Mouse (Mus musculus): ENCODE results near the gene E030018B13Rik.

E030018B13Rik gene

DNA sequence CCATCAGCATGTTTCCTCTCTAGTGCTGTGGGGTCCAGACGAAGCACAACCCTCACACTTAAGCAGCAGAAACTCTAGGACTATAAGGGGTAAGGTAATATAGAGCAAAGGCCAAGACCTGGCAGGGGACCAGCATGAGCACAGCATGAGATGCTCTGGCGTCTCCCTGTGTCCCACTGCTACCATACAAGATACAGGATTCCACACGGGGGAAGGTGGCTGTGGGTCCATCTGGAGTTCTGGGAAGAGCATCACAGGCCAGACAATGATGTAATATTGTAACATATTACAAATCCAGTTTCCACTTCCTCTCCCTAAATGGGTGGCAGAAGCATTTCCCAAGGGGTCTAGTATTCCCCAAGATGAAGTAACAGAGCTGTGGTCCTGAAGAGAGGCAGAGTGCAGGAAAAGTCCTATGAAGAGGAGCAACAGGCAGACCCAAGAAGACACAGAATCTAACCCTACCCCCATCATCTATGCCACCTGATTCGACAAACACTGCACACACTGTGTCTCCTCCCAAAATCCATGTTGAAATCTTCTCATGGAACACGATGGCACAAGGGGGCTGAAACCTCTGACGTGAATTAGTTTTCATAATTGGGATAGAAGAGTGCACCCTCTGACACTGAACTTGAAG lies at the start of gene E030018B13Rik:
Gene E030018B13Rik (plus strand): TSS at position 590 of the 640 bp plus-strand sequence.
- DNase-seq: peak; percentile 76

DNA sequence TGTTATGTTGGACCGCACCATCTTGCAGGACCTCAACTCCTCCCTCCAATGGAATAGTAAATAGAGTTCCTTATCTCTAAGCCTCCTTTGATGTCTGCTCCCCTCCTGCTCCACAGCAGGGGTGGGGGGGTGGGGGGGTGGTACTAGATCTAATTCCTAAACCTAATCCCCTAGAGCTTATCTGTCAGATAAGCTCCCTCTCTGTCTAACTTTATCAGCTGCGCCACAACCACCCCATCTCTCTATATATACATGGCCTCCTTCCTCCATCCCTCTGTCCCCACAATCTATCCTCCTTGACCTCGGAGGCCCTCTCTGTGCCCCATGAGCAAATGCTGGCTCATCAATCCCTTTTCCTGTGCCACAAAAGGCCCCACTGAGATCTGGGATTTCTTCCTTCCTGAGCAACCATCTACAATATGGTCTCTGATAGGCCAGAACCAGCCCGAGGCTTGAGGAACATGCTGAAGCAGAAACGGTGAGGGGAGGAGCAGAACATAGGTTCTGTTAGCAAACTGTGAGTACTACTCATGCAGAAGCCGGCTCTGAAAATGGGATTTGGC lies 48.2 kb upstream of the E030018B13Rik start:
- no peak for DNase-seq

DNA sequence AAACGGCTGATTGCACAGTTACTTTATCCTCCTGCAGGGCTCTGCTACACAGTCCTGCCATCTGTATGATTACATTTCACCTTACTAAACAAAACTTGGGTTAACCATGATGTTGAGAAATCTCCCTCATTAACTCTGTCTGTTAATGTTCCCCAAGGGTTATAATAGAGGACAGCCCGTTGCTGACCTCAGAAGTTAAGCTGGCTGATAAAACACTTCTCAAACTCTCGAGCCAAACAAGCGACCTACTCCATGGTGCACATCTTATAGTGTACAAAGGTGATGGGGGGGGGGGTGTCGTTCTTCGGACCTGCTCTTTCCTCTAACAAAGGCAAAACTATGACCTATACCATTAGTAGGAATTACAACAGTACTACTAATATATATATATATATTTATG lies 45.0 kb upstream of the E030018B13Rik start:
- DNase-seq: no peak

DNA sequence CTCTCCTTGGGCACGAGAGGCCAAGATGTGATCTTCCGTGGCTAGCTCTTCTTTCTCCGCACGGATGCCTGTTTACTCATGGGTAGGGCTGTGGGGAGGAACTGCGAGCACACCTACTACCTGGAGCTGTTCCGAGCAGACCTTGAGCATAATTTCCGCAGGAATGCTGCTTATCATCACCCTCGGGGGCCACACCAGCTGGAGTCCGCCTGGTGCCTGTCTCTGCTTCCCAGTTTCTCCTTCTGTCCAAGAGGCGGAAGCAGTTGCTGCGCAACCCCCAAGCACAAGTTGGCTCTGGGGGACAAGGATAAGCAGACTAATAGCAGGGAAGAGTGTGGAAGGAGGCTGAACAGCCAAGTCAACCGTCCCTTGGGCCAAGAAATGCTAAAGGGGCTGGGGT lies 42.8 kb upstream of the E030018B13Rik start:
- no peak for DNase-seq

DNA sequence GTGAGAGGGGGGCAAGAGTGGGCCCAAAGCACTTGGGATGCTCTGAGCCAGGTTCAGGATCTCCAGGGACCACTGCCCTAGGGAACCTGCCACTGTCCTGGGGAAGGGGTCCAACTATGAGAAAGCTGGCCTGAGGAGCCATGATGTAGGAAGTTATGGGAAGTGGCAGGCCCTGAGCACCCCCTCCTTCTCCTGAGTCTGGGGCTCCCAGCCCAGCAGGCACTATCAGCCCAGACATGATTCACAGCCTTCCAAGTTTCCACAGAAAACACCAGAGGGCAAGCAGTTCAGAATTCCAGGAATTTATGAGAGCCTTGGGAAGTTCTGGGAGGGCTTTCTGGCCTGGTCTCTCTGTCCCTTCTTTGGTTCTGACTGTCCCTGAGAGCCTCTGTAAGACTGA lies 41.0 kb upstream of the E030018B13Rik start:
- no peak for DNase-seq

DNA sequence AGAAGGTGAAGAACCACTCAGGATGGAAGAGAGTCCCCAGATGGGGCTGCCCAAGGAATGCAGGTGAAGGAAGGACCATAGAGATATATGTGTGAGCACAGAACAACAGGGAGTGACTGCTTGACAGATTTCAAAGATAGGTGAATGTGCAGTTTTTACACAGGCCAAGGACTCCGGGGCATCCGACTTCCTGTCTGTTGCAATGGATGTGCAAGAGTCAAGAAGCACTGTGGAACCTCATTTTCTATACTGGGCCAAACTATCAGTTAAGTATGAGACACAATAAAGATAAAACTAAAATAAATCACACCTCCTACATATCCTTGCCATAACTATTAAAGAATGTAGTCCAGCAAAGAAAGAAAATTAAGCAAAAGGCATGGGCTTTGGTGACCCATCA lies 40.0 kb upstream of the E030018B13Rik start:
- DNase-seq: no peak

DNA sequence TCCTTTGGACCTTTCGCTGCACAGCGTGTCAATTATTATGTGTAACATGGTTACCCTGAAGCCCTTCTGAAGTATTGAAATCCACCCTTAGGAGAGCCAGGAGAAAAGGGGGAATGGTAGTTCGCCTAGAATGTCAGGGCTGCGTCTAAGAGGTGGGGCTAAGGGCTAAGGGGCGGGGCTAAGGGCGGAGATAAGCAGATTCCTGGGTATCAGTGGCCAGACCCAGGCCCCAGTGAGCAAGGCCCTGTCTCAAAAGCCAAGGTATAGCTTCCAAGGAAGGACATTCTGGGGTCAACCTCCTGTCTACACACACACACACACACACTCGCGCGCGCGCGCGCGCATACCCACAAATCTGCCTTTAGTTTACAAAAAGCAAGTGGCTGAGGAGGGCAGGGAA lies 39.0 kb upstream of the E030018B13Rik start:
- DNase-seq: no peak

DNA sequence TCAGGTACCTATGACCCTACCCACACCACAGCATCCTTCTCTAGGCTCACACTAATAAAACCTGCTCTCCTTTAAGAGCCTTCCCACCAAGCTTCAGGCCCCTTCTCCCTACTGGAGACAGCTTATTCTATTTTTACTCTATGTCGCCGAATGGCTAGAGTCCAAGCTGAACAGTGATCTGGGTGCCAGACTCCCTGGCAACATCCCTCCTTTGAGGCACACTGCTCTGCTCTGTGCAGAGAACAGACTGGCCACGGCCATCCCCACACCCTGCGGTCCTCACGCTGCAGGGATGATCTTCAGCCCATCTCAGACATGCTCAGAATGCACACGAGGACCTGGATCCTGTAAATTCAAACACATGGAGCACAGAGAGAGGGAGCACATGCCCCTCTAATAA lies 37.1 kb upstream of the E030018B13Rik start:
- DNase-seq: peak; percentile 70

DNA sequence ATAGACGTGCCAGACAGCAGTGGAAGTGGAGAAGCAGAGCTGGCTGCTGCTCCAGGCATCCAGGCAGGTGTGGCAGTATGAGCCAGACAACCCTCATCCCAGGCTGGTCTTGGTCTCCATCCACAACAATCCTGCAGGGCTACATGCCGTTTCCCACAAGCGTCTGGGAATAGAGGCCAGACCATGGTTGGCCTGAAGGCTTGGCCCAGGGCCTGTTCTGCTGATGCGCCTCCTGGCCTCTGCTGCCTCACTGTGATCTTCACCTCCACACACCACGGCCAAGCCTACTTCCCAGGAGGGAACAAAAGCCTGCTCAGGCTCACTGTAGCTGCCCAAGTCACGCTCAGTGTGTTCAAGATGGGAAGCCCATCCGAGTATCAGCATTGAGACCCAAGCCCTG lies 33.9 kb upstream of the E030018B13Rik start:
- peak; percentile 82 for DNase-seq

DNA sequence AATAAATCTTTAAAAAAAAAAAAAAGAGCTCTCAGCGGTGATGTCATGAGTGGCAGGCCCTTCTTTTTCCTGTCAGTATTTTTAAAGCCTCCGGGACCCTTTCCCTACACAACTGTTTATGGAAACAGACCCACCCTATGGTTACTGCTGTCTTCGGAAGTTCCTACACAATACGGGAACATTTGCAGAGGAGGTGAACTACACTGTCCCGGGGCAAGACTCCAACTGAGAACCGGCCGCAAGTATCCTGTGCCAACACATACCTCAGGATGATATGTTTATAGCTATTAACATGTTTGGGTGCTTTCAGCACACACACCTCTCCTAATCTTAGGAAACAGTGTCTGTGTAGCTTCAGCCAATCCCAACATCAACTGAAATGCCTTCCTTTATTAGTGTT lies 31.6 kb upstream of the E030018B13Rik start:
- DNase-seq: no peak

DNA sequence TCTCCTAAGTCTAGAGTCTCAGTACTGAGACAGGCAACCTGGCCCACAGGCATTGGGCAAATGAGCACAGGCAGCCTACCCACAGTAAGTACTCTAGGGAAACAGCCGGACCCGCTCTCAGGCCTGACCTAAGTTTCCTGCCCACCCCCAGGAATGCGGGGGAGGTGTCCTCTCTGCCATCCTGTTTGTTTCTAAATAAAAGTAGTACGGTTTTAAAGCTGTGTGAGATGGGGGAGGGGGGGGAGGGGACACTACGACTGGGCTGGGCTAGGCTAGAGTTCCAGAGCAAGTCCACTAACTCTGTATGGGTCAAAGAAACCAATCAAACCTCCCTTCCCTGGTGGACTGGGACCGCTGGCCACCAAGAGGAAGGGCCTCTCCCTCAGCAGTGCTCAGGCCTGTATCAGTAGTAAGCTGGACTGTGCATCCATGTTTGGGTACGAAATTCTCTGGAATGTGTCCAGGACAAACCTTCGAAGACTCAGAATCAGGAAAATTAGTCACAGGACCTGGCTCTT lies 29.6 kb upstream of the E030018B13Rik start:
- no peak for DNase-seq

DNA sequence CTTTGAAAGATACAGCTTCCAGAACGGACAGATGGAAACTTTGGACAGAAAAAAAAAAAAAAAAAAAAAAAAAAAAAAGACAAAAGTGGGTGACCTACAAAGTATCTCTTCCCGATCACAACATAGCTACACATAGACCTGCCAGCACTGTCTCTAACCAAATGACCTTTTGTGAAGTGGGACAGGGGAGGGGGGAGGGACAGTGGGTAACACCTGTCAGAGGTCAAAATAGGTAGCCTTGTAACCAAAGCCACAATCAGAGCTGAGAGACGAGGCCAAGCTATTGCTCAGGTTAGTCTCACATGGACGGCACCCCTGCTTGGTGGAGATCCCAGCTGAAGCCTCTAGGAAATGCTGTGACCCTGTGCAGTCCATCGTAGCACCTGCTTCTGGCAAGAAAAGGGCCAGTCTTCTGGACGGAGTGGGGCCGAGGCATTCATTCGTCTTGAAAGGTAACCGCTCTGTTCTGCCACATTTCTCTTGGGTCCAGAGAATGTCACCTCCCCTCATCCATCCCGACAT lies 29.0 kb upstream of the E030018B13Rik start:
- DNase-seq: no peak

DNA sequence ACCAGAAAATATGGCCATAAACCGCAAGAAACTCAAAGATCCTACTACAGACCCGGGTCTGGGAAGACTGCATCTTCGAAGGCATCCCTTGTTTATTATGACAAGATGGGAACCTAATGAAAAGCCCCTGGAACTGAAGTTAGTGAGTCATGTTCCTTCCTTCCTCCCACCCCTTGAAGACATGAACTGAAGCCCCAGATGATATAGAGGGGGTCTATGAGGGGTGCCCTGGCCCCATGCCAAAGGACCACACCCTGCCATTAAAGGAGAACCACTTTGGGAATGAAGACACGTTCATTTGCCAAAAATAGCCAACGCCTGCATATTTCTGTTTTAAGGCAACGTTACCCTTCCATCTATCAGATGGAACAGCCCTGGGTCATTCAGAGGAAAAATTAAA lies 28.0 kb upstream of the E030018B13Rik start:
- no peak for DNase-seq

DNA sequence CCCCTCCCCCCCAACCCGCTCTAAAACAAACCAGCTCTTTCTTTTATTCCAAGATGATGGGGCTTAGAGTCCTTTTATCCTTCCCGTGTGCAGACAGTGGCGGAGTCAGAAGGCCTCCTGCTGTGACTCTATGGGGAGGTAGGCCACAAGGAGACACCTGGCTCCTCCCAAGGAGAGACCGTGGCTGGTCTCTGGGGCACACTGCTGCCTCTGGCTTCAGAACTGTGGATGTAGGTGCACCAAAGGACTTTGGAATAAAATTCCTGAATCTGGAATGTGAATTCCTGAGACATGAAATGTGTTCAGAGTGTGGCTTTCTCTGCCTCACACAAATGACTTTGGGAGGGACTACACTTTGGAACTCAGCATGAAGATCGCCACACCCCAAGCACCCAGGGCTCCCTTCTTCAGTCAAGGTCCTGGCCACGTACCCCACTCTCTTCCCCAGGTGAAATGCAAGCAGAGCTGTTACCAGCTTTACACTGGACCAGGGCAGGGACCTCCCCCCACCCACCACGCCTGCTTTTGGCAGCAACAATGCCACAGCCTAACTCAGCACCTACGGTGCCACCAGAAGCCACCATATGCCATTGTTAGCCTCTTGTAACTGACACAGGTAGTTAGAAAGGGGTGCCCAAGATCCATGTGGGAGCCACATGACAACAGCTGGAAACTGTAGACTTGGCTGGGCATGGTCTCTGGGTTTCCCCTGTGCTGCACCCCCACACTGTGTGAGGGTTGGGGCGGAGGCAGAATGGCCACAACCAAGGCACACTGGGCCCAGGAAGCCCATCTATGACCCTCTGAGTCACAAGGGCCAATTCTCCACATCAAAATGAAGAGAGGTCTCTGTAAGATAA lies 27.3 kb upstream of the E030018B13Rik start:
- DNase-seq: peak; percentile 50

DNA sequence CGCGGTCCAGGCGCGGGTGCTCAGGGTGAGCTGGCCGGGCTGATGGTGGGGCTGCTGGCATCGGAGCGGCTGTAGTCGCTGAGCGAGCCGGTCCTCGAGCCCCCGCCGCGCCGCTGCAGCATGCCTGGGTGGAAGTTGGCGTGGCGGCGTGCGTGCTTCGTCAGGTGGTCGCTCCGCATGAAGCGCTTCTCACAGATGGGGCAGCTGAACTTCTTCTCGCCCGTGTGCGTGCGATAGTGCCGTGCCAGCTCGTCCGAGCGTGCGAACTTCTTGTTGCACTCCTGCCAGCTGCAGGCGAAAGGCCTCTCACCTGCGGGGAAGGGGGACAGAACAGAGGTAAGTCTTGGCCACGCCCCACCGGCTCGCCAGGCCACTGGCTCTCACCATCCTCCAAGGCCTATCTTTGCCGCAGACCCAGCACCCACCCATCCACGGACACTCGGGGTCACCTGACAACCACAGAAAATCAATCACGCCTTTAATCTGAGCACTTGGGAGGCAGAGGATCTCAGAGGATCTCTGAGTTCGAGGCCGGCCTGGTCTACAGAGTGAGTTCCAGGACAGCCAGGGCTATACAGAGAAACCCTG lies 25.1 kb upstream of the E030018B13Rik start:
- peak; percentile 60 for DNase-seq

DNA sequence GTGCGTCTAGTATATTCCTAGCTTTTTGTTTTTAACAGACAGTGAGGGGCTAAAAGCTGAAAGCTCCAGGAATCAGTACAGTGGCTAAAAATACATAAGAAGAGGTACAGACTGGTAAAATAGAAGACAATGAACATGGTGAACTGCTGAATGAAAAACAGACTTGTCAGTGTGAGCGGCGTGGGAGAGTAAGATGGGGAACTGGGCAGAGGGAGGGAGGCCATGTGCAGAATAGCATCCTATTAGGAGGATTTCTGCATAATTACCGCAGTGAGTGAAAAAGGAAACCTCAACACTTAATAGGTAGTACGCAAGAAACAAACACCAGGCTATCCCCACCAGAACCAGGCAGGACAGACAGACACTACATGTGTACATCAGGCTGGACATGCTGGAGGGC lies 23.5 kb upstream of the E030018B13Rik start:
- DNase-seq: no peak

DNA sequence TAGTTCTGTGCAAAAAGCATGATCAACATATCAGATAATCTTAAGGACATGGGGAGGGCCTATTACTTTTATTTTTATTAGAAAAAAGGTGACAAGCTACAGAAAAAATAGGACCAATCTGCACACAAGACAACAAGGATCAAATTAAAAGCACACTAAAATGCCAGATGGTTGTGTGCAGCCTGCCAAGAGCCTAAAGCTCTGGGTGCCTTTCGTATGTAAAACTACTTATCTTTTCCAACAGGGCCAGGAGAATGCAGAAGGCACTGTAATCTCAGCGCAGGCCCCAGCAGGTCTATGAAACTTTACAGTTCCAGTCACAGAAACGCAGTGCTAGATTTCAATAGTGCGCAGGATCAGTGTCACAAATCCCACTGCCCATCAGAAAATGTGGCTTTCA lies 22.9 kb upstream of the E030018B13Rik start:
- no peak for DNase-seq

DNA sequence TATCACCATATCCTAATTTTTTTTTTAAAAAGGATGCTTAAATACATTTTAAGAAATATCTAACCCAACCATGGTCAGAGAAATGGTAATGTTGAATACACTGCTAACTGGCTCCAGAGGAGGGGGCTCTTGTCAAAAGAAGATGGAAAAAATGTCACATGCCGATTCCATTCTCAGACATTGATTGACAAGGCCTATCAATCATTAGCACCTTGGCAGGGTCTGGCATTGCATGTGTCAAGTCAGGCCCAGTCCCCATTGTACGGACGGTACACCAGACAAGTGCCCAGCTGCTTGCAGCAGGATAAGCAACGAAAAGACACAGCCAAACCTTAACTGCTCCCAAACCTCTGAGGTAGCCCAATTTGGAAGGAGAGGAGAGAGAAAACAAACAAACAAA lies 22.0 kb upstream of the E030018B13Rik start:
- DNase-seq: no peak

DNA sequence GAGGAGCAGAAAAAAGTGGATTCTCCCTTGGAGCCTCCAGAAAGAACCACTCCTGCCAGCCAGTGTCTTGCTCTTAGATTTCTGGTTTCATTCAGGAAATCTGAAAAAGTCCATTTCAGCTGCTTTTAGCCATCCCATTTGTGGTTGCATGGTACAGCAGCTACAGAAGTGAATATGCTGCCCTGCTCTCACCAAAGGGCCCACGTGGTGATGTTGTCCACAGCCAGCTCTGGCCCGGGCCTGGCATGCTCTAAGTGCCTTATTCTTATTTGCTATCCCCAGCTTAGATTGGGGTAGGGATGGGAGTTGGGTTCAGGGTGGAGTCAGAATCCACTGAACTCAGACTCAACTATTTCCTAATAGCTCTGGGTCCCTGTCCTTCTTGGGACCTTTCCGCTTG lies 21.4 kb upstream of the E030018B13Rik start:
- DNase-seq: no peak

DNA sequence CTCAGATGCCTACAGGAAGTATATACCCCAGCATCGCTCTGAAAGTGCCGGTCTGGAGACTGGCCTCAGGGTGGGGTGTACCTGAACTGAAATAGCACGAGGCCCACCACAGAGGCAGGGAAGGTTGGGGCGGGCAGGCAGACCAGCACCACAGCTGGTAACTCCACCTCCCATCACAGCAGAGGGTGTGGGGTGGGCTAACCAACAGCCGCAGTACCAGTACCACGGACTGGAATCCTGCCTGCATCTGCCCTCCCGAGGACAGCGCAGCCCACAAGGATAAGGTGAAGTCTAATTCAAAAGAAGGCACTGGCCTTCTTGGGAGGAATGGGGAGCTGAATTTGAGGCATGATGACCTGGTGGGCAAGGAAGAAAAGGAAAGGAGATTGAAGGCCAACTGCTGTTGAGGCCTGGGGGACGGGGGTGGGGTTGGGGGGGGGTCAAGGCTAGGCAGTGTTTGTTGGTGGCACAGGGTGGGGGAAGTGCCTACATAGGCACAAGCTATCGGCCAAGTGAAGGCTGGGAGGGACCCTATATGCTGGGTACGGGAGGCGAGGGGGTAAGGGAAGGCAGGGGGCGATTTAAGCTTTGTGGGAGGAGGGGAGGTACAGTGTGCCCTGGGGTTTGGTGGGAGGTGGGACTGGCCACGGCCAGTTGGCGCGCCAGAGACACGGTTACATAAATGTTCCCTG lies 20.2 kb upstream of the E030018B13Rik start:
- peak; percentile 74 for DNase-seq

DNA sequence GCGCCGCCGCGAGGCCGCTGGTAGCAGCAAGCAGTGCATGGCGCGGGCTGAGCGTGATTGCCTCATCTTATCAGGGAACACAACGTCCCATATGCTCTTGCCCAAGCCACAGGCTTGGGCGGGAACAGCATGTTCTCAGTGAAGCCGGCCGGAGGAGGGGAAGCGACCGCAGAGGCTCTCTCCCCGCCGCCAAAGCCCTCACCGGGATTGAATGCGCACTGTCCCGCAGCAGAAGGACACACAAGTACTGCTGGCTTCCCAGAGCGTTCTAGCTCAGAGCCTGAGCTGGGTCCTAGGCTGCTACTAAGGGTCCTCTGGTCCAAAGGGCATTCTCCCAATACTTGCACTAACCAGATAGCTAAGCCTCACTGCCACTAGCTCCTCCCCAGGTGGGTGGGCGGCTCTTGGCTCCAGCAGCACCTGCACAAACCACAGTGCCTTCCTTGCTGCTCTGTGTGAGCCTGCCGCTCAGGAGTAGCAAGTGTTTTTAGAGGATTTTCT lies 19.6 kb upstream of the E030018B13Rik start:
- peak; percentile 98 for DNase-seq

DNA sequence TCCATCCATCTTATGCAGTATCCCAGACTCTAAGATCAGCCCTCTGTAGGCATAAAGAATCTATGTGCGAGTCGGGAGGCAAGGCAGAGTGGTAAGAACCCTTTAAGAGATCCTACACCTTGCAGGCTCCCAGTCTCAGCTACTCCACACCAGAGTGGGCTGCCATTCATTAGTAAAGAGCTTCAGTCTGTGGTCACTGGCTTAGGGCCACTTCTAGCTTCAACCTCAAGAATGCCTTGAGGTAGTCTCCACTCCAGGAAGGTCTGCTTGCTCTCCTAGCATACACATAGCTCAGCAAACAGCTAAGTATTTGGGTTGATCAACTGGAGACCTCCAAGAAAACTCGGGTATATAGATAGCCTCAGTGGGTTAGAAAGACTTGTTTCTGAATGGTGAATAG lies 19.0 kb upstream of the E030018B13Rik start:
- DNase-seq: no peak

Data from cerebellum, adult 9-11 months (tissue).